Mouse (Mus musculus): Measurements from ENCODE around the gene Prepl. TPM values are rescaled to one million over a fixed set of nuclear protein-coding genes. Genes with fewer than 3 reads are reported as not detected.

The Prepl gene
- total and polyA plus RNA-seq, 2 experiments: 7.1 to 14.0 TPM

DNA sequence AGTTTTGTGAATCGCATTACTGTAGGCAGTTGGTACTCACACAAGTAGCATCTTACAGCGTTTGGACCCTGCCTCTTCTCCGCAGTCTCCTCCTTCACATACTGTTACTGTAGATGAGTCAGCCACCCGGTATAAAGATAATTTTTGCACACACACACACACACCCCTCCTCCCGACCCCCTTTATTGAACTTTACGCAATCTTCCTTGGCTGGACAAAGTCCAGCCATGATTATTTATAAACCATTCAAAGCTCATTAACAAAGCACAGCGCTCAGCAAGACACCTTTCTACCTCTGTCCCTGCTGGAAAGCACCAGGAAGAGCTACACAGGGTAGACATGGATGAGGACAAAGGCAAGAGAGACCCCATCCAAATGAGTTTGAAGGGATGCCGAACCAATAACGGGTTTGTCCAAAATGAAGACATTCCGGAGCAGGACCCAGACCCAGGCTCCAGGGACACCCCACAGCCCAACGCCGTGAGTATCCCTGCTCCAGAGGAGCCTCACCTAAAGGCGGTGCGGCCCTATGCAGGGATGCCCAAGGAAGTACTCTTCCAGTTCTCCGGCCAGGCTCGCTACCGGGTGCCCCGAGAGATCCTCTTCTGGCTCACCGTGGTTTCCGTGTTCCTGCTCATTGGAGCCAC, 61.8 kb downstream of the Prepl start, which contains the start of gene Slc3a1:
TSS of gene Slc3a1 (plus strand) at position 284 of the 647 bp plus-strand sequence.
- Histone ChIP-seq H3K27me3 (ENCODE audit: control insufficient read depth, insufficient read depth, low read length) (no peaks in the 10 kb centered on the region), H3K4me1 (ENCODE audit: control insufficient read depth, insufficient read depth, low read length) (peaks cover 19% of the 10 kb centered on the region), H3K4me3 (ENCODE audit: insufficient read depth, low read depth, low read length) (peak within 1 kb of the TSS; percentile 41), H3K9ac (ENCODE audit: low read depth, low read length) (peak within 1 kb of the TSS; percentile 16), H3K79me2 (ENCODE audit: control insufficient read depth, insufficient read depth, low read length) (no peaks in the 10 kb centered on the region), H3K27ac (replicated peaks; ENCODE audit: insufficient read depth, low read depth, low read length) (peak within 1 kb of the TSS; percentile 25), H3K36me3 (ENCODE audit: control insufficient read depth, insufficient read depth, low read length) (no peaks in the 10 kb centered on the region)
- DNase-seq (ENCODE audit: extremely low read depth, low read depth, low spot score): peak; percentile 58
- no peak for TF ChIP-seq CTCF (IDR thresholded peaks at IDR 0.05; ENCODE audit: low read depth, low read length)
- no peak for TF ChIP-seq POLR2A (IDR thresholded peaks at IDR 0.05; ENCODE audit: extremely low read depth, insufficient read depth, low read length)
- WGBS: 65% methylated on average over 20 of the region's 20 CpGs

DNA sequence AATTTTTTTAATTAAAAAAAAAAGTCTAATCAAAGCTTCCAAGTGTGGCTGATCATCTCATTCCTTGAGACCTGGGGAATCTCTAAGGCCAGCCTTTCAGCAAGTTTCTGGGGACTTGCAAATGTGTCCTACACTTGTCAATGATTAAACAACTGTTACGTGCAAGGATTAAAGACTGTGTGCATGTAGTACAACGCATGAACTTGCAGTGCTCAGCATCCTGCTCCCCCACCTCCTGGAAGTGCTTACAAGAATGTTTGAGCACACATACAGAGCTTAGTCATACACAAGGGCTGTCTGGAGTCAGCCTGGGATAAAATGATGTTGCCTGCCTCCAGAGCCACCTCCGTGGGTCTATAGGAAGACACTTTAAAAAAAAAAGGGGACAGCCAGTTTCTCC, 62.8 kb downstream of the Prepl start:
- TF ChIP-seq CTCF (IDR thresholded peaks at IDR 0.05; ENCODE audit: low read depth, low read length): no peak
- TF ChIP-seq POLR2A (IDR thresholded peaks at IDR 0.05; ENCODE audit: extremely low read depth, insufficient read depth, low read length): no peak
- no peak overlapping the region for H3K9ac ChIP-seq (ENCODE audit: low read depth, low read length)
- DNase-seq (ENCODE audit: extremely low read depth, low read depth, low spot score): peak; percentile 66
- peak overlapping the region; percentile 25; the same call in 1 of the 2 replicates for H3K27ac ChIP-seq (replicated peaks; ENCODE audit: insufficient read depth, low read depth, low read length)
- 30% methylated on average over 3 of the region's 3 CpGs for WGBS
- no peak overlapping the region for H3K4me3 ChIP-seq (ENCODE audit: insufficient read depth, low read depth, low read length)
- H3K79me2 ChIP-seq (ENCODE audit: control insufficient read depth, insufficient read depth, low read length): no peaks in the 10 kb centered on the region
- no peaks in the 10 kb centered on the region for H3K27me3 ChIP-seq (ENCODE audit: control insufficient read depth, insufficient read depth, low read length)
- H3K36me3 ChIP-seq (ENCODE audit: control insufficient read depth, insufficient read depth, low read length): no peaks in the 10 kb centered on the region
- peaks cover 20% of the 10 kb centered on the region for H3K4me1 ChIP-seq (ENCODE audit: control insufficient read depth, insufficient read depth, low read length)

DNA sequence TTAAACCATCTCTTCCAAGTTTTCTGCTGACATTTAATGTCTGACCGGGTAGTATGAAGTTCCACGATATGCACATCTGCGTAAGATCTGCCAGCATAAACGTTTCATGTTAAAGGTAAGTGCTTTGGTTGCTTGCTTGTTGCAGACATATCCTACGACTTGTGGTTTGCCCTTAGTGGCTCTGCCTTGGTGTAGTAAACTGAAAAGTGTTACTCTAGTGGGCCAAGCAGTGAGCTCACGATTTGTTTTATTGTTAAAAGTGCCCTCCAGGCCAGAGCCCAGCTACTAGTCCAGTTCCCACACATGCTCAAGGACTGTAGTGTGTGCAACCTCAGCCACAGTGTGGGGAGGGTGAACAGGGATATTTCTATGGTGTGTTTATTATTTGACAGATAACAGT, 63.6 kb downstream of the Prepl start:
- TF ChIP-seq POLR2A (IDR thresholded peaks at IDR 0.05; ENCODE audit: extremely low read depth, insufficient read depth, low read length) (no peak), CTCF (IDR thresholded peaks at IDR 0.05; ENCODE audit: low read depth, low read length) (no peak)
- DNase-seq (ENCODE audit: extremely low read depth, low read depth, low spot score): no peak
- Histone ChIP-seq H3K4me1 (ENCODE audit: control insufficient read depth, insufficient read depth, low read length) (peaks cover 20% of the 10 kb centered on the region), H3K27me3 (ENCODE audit: control insufficient read depth, insufficient read depth, low read length) (no peaks in the 10 kb centered on the region), H3K9ac (ENCODE audit: low read depth, low read length) (no peak overlapping the region), H3K36me3 (ENCODE audit: control insufficient read depth, insufficient read depth, low read length) (no peaks in the 10 kb centered on the region), H3K27ac (replicated peaks; ENCODE audit: insufficient read depth, low read depth, low read length) (no peak overlapping the region), H3K4me3 (ENCODE audit: insufficient read depth, low read depth, low read length) (no peak overlapping the region), H3K79me2 (ENCODE audit: control insufficient read depth, insufficient read depth, low read length) (no peaks in the 10 kb centered on the region)
- WGBS: 85% methylated on average over 6 of the region's 6 CpGs

DNA sequence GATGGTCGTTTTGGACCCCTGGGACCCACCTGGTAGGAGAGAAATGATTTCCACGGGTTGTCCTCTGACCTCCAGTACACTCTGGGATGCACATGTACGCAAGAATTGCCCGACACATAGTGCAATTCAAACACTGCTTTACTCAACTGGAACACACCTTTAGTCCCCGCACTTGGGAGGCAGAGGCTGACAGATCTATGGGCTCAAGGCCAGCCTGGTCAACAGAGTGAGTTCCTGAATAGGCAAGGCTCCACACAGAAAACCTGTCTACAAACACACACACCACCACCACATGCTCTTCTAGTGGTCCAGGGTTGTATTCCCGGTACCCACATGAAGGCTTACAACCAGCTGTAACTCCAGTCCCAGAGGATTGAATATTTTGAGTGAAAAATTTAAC, 64.9 kb downstream of the Prepl start:
- peak overlapping the region; percentile 66 for H3K27ac ChIP-seq (replicated peaks; ENCODE audit: insufficient read depth, low read depth, low read length)

DNA sequence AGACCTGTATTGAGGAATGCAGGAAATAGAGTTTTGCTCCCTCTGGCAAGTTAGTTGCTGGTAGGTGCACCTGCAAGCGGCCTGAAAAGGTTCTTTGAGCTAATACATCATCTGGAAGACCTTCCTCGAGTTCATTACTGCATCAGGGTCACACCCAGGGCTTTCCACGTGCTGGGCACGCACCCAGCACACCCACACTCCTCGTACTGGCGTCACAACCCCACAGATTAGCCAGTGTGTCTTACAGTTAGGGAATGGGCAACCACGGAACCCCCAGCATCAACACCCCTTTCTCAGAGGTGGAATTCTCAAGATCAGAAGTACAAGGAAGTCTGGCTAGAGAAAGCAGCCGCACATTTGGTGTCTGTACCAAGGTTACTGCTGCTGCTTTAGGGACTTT, 65.8 kb downstream of the Prepl start:
- DNase-seq (ENCODE audit: extremely low read depth, low read depth, low spot score): no peak
- H3K36me3 ChIP-seq (ENCODE audit: control insufficient read depth, insufficient read depth, low read length): no peaks in the 10 kb centered on the region
- peaks cover 20% of the 10 kb centered on the region for H3K4me1 ChIP-seq (ENCODE audit: control insufficient read depth, insufficient read depth, low read length)
- no peaks in the 10 kb centered on the region for H3K27me3 ChIP-seq (ENCODE audit: control insufficient read depth, insufficient read depth, low read length)
- WGBS: 62% methylated on average over 8 of the region's 8 CpGs
- H3K4me3 ChIP-seq (ENCODE audit: insufficient read depth, low read depth, low read length): no peak overlapping the region
- no peak for TF ChIP-seq POLR2A (IDR thresholded peaks at IDR 0.05; ENCODE audit: extremely low read depth, insufficient read depth, low read length)
- no peak for TF ChIP-seq CTCF (IDR thresholded peaks at IDR 0.05; ENCODE audit: low read depth, low read length)
- H3K79me2 ChIP-seq (ENCODE audit: control insufficient read depth, insufficient read depth, low read length): no peaks in the 10 kb centered on the region
- H3K27ac ChIP-seq (replicated peaks; ENCODE audit: insufficient read depth, low read depth, low read length): peak overlapping the region; percentile 55
- H3K9ac ChIP-seq (ENCODE audit: low read depth, low read length): no peak overlapping the region

More for the DNA sequence above, 64.9 kb downstream of the Prepl start:
- no peak for TF ChIP-seq POLR2A (IDR thresholded peaks at IDR 0.05; ENCODE audit: extremely low read depth, insufficient read depth, low read length)
- TF ChIP-seq CTCF (IDR thresholded peaks at IDR 0.05; ENCODE audit: low read depth, low read length): no peak
- DNase-seq (ENCODE audit: extremely low read depth, low read depth, low spot score): peak; percentile 84
- Histone ChIP-seq H3K4me1 (ENCODE audit: control insufficient read depth, insufficient read depth, low read length) (peaks cover 20% of the 10 kb centered on the region), H3K79me2 (ENCODE audit: control insufficient read depth, insufficient read depth, low read length) (no peaks in the 10 kb centered on the region), H3K36me3 (ENCODE audit: control insufficient read depth, insufficient read depth, low read length) (no peaks in the 10 kb centered on the region), H3K4me3 (ENCODE audit: insufficient read depth, low read depth, low read length) (no peak overlapping the region), H3K9ac (ENCODE audit: low read depth, low read length) (no peak overlapping the region), H3K27me3 (ENCODE audit: control insufficient read depth, insufficient read depth, low read length) (no peaks in the 10 kb centered on the region)
- 28% methylated on average over 6 of the region's 6 CpGs for WGBS
